Mouse (Mus musculus) adrenal gland, postnatal 10 days (tissue): ENCODE results near the gene Plcxd2. TPM values are rescaled to one million over a fixed set of nuclear protein-coding genes. Genes with fewer than 3 reads are reported as not detected.

Experiments
- DNase-seq: peaks from one replicate; pipeline ENCODE4 v3.0.0; 2021; ENCODE audit warnings: mixed read lengths
- long read RNA-seq, 2 experiments: library from polyadenylated mRNA; stranded (forward); transcript quantifications; one replicate each; pipeline ENCODE4 v2.0.0; 2021
- total RNA-seq, 2 experiments: library from RNA; stranded (reverse); gene quantifications; 2 replicates each; pipeline ENCODE4 v1.2.3; 2021

Plcxd2 gene
- 1 to 10 TPM; 2.5 to 2.7 TPM for total RNA-seq
- long read RNA-seq, experiment 1, partial matches to known transcripts, result 2 of 2 reads
- long read RNA-seq, experiment 1, other reads (novel, unspliced or antisense), result 0 of 2 reads
- long read RNA-seq, experiment 2, result 0 reads

DNA sequence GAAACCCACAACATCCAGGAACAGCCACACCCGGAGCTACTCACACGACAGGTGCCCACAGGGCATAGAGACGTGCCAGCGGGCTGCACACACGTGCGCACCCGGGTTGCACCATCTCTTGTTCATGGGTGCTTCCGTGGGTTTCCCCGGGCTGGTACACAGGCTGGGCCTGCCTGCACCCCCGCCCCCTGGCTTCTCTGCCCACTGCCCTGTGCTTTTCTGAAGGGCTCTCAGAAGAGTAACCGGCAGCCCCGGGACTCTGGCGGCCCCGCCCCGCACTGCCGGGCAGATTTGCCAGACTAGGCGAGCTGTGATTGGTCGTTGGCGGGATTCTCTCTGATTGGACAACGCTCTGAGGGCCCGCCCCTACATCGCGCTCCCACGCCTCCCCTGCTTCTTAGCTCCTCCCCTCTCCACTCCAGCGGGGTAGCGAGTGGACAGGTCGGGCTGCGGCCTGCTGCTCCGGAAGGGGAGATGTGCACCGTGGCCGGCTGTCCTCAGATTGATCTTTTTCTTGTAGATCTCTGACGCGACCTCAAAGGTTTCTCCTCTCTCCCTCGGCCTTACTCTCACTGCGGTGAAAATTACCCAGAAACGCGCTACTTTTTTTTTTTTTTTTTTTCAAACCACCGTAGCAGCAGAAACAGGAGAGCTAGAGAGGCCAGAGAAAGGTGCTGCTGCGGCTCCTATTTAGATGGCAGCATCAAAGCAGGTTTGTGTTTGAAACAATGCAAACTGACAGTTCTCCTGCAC is at the start of gene Plcxd2:
TSS of gene Plcxd2 (minus strand) at position 66 of the 753 bp plus-strand sequence.
- DNase-seq, result peak; percentile 95

GRCm38 (mm10) chr16:46046906-46047305 is 36.9 kb upstream of the Plcxd2 start:
- DNase-seq, result no peak

- DNase-seq, result no peak
Measured at GRCm38 (mm10) chr16:46036261-46036660, 26.2 kb upstream of the Plcxd2 start.

DNA sequence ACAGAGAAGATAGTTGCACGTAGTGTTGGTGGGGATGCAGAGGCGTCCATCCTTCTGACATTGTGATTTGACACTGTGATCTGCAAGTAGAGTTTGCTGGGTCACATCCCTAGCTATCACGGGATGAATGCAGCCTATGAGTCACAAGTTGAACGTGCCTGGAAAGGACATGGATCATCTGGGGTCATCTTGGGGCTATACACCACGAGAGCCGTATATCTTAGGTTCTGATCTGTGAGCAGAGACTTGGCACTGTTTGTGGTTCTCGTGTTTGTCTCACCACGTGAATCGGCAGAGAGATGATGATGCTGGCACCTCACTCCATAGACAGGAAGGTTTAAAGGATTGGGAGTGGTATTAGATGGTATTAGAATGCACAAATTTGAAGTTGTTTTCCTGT is 23.9 kb upstream of the Plcxd2 start:
- no peak for DNase-seq

DNA sequence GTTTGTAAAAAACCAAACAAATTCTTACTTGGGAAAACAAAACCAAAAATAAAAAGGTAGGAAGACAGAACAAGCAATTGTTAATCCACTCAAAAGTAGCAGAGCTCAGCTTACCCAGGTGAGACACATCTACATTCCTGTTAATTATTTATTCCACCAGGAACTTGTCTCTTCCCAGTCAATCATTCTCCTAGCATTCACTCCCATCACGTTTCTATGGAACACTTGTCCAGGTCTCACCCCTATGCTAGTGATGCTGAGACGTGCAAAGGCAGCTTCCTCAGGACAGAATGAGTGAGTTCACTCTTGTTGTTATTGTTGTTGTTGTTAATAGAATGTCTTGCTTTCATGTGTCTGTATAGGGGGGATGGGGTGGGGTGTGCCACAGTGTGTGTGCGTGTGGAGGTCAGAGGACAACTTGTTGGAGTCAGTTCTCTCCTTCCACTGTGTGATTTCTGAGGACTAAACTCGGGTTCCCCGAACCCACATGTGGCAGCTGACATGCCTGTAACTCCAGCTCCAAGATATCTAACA is 13.0 kb upstream of the Plcxd2 start:
- no peak for DNase-seq

DNA sequence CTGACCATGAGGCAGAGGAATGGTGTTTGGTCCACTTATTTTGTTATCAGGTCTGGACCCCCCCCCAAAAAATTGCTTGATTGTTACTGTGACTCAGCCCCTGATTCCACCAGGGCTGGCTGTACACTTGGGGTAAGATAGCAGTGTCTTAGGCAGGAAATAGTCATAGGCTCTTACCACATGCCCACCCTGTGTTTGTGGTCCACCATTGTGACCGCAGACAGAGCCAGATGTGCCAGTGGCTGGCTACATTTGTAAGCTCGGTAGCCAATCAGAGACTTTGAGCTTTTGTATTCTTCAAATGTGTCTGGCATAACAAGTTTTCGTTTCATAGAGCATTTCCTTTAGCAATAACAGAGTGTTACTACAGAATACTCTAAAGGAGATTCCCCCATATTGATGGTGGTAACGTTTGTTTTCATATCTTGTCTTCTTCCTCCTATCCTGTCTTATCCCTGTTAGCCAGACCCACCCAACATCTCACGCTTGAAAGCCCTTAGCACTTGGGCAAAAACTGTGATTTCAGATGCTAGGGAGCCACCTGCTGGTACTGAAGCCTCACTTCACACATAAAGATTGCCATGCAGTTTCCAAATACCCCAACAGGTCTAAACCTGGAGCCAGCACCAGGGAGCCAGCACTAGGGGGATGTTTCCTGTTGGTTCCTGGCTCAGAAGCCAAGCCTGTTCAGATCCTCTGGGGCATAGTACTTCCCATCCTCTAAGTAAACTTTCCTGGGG is 12.3 kb upstream of the Plcxd2 start:
- DNase-seq, result peak; percentile 59

GRCm38 (mm10) chr16:46021302-46021701 is 11.3 kb upstream of the Plcxd2 start:
- DNase-seq, result no peak

GRCm38 (mm10) chr16:46020396-46020795 is 10.4 kb upstream of the Plcxd2 start:
- DNase-seq, result no peak

- peak; percentile 10 for DNase-seq
Measured at GRCm38 (mm10) chr16:46019799-46020198, 9.8 kb upstream of the Plcxd2 start.

- DNase-seq, result no peak
Measured at GRCm38 (mm10) chr16:46019359-46019758, 9.3 kb upstream of the Plcxd2 start.

GRCm38 (mm10) chr16:46011696-46012095 is 1.7 kb upstream of the Plcxd2 start:
- no peak for DNase-seq

- peak; percentile 38 for DNase-seq
Measured at GRCm38 (mm10) chr16:46010906-46011220, 845 bp upstream of the Plcxd2 start.

DNA sequence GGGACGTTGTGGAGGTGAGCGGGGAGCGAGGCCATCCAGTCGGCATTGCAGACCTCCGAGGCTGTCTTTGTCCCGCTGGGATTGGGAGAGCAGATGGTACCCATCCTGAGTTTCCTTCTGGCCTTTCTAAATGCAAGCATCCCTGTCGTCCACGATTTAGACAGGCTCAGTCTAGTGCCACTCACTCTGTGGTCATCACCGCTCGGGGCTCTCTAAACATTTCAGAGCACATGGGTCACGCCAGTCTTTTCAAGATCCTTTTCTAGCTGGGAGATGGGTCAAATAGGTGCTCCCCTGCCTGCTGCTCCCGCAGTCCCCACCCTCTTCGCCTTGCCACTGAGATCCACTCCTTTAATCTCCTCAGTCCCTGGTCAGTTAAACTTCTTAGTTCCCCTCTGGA is 301 bp downstream of the Plcxd2 start:
- DNase-seq, result no peak

DNA sequence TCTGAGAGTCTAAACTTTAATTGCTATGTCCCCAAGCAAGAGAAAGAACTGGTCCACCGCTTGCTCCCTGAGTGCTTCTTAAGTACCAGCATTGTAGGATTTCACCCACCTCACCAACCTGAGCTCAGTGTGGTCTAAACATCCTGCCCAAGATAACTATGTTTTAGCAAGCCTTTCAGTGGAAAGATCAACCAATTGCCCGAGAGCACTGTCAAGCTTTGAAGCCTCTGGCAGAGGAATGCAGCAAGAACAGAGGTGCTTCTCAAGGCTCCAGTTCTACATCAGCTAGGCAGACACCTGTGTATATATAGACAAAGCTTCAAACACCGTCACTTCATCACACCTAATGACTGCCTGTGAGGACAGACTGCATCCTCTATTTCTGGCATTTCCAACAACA is 1.3 kb downstream of the Plcxd2 start:
- no peak for DNase-seq

- DNase-seq, result no peak
Measured at GRCm38 (mm10) chr16:46008036-46008605, 1.9 kb downstream of the Plcxd2 start.

DNA sequence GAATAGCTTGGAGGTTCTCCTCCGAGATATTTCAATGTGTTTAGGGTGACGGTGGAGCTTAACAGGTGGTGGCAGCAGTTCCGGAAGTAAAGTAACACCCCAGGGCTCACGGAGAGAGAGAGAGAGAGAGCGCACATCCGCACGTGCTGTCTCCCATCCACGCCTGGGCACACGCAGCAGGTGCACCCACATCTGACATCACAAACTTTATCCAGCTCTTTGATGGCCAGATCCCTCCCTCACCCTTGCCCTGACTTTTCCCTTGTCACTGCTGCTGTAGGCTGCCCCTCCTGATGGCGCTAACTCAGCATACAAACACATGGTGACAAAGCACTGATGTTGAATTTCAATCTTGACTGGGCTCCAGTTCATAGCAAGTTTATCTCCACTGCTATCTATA is 3.8 kb downstream of the Plcxd2 start:
- no peak for DNase-seq

GRCm38 (mm10) chr16:46001550-46002166 is 8.4 kb downstream of the Plcxd2 start:
- DNase-seq, result no peak

DNA sequence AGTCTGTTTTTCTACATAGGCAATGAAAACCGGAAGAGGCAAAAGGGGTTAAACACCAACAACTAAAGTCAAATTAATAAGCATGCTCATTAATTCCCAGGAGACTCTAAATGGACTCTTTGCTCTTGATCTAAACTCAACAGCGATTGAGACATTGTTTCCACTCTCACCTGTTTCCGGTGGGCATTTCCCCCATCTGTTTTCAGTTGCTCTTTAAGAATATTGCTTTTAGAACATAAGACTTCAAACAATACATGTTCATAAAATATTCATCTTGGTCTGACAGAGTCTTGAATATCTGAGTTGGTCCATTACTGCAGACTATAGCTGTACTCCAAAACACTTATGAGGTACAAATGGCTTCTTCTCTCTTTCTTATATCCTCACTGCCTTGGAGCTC is 9.0 kb downstream of the Plcxd2 start:
- DNase-seq, result no peak

GRCm38 (mm10) chr16:45999374-46000191 is 10.4 kb downstream of the Plcxd2 start:
- DNase-seq, result no peak

GRCm38 (mm10) chr16:45998231-45998630 is 11.8 kb downstream of the Plcxd2 start:
- DNase-seq, result no peak

- DNase-seq, result no peak
Measured at GRCm38 (mm10) chr16:45990901-45991676, 18.9 kb downstream of the Plcxd2 start.
